Mouse (Mus musculus) left cerebral cortex, adult 9 months (tissue): ENCODE measurements at regions not wholly inside any gene's neighbourhood (a gene's known extent, or its start where the extent isn't known, plus 50 kb on each side); places are given as distances from the start of the nearest gene placed in this dataset.

Experiments
- DNase-seq, 2 experiments: peaks; one replicate each; pipeline ENCODE4 v3.0.0; 2022; ENCODE audit warnings: low spot score in 2 of 2

GRCm38 (mm10) chr2:12815339-12815738, 108.5 kb upstream of the Pter start:
- peak in 1 of 2 experiments; percentile 24 for DNase-seq

DNA sequence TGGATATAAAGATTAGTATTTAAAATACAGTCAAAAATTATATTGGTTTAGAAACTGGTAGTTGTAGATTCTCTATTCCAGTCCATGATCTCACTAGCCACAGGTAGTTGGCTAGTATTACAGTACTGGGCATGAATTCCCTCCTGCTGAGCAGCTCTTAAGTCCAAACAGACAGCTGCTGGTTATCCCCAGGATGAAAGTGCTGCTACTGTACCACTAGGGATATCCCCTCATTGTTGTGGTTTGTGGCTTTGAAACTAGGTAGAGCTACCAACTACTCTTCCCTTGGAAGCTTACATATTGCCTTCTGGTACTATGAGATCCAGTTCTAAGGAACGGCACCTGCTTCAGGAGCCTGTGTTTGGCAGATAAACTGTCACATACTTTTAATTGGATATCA, 97.9 kb upstream of the Pter start:
- no peak for DNase-seq

DNA sequence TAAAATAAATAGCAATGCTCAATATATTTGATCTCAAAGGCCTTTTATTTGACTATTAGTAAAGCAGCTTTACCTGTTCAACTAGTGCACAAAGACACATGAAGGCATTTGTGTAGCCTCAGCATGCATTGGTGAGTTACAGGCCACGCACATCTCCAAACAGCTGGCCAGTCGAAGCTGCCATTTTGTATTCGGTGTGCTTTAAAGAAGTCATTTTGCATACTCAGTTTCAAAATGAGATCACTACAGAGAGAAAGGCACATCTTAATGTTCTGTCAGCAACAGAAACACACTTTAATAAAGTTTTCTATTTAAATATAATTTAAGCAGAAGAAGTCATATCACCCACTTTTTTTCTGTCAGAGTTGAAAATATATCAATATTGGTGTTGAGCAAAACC, 90.3 kb upstream of the Pter start:
- no peak for DNase-seq

DNA sequence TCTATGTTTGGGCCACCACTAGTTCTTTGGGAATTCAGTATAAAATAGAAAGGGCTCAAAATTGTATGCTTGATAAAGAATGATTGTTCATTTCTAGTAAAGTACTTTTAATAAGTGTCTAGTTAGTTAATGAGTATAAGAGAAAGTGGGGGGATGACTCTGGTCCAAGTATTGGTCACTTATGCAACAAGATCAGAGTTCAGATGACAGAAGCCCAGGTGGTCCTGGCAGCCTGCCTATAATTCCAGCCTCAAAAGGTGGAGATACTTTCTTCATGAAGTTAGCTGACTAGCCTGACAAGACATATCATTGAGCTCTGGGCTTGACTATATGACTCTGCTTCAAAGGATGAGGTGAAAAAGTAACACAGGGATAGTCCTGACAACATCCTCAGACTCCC, 57.3 kb upstream of the Pter start:
- DNase-seq, result no peak

DNA sequence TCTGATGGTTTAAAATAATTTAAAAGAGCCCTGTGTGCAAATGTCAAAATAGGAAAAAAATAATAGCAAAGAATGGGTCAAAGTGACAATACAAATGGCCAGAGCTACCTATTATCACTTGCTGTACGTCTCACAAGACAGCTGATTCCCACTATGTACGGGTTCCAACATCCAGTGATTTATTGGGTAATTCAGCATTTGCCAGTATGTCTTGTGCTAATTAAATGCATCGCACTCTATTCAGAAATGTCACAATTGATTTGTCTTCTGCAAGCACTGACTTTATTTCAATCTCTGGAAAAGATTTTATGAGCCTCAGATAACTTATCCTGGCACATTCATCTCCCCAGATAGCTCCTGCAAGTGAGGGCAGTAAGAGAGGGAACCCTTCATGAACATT, 55.1 kb upstream of the Pter start:
- DNase-seq, result no peak
